Mouse (Mus musculus): ENCODE measurements at regions not wholly inside any gene's neighbourhood (a gene's known extent, or its start where the extent isn't known, plus 50 kb on each side); places are given as distances from the start of the nearest gene placed in this dataset.
A peak's percentile ranks its signal among the peaks of the same experiment; 100 is the strongest.

- Histone ChIP-seq H3K27me3 (ENCODE audit: insufficient read depth, low read length) (no peaks in the 10 kb centered on the region), H3K36me3 (ENCODE audit: insufficient read depth, low read length) (no peaks in the 10 kb centered on the region), H3K4me2 (ENCODE audit: low read length) (no peak overlapping the region), H3K27ac (no peak overlapping the region), H3K4me3 (replicated peaks; ENCODE audit: low read depth, low read length) (no peak overlapping the region), H3K9me3 (replicated peaks; ENCODE audit: low read length) (no peaks in the 10 kb centered on the region), H3K4me1 (replicated peaks; ENCODE audit: insufficient read depth, low read length) (no peaks in the 10 kb centered on the region), H3K9ac (ENCODE audit: low read depth, low read length) (no peak overlapping the region)
- DNase-seq (ENCODE audit: low spot score) = peak; percentile 39
- TF ChIP-seq CTCF (IDR thresholded peaks at IDR 0.05; ENCODE audit: low read depth) = no peak
- no peak for ATAC-seq (replicated peaks; ENCODE audit: low FRiP score, low read depth)
- 64% methylated on average over 9 of the region's 9 CpGs for WGBS
Observed at GRCm38 (mm10) chr8:8745615-8746285, 55.4 kb upstream of the Arglu1 start.

All from kidney, postnatal 0 days (tissue).